Mouse (Mus musculus) adrenal gland, postnatal 10 days (tissue): Measurements from ENCODE around the gene Rnf111. TPM values are rescaled to one million over a fixed set of nuclear protein-coding genes. Genes with fewer than 3 reads are reported as not detected.

Experiments
- DNase-seq: peaks from one replicate; pipeline ENCODE4 v3.0.0; 2021; ENCODE audit warnings: mixed read lengths
- microRNA-seq: library from miRNA; unstranded; fragments of <30 nt; microRNA quantifications from one replicate; pipeline ENCODE4 v1.2.0, GENCODE M21; 2021
- total RNA-seq, 2 experiments: library from RNA; stranded (reverse); gene quantifications; 2 replicates each; pipeline ENCODE4 v1.2.3; 2021

Rnf111 gene
- total RNA-seq, 2 experiments from 2014 or later = 31.4 to 36.9 TPM

DNA sequence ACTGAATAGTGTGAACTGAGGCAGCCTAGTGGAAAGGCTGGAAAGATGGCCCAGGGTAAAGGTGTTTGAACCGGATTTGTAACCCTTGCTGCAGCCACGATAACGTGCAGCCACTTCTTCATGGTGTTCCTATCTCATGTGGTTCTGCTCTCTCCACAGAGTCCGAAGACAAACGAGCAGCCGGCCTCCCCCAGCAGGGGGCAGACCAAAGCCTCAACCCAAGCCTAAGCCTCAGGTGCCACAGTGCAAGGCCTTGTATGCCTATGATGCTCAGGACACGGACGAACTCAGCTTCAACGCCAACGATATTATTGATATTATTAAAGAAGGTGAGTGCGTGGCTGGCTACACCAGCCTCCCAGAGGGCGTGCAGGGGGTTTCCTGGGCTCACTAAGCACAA lies 107.9 kb downstream of the Rnf111 start:
- no peak for DNase-seq

DNA sequence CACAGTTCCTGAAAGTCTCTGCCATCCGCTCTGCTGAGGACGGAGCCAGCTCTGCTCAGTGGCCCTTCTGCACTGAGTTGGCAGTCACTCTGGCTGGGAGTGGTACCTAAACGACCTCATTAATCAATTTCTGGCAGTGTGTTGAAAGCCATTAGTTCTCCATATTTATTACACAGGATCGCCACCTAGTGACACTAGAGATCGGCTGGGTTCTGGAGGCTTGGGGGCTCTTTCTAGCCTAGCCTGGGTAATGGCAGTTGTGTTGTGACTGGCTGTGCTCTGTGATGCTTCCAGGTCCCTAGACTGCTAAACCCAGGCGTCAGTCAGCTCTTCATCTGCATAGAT lies 111.0 kb downstream of the Rnf111 start:
- peak; percentile 67 for DNase-seq

DNA sequence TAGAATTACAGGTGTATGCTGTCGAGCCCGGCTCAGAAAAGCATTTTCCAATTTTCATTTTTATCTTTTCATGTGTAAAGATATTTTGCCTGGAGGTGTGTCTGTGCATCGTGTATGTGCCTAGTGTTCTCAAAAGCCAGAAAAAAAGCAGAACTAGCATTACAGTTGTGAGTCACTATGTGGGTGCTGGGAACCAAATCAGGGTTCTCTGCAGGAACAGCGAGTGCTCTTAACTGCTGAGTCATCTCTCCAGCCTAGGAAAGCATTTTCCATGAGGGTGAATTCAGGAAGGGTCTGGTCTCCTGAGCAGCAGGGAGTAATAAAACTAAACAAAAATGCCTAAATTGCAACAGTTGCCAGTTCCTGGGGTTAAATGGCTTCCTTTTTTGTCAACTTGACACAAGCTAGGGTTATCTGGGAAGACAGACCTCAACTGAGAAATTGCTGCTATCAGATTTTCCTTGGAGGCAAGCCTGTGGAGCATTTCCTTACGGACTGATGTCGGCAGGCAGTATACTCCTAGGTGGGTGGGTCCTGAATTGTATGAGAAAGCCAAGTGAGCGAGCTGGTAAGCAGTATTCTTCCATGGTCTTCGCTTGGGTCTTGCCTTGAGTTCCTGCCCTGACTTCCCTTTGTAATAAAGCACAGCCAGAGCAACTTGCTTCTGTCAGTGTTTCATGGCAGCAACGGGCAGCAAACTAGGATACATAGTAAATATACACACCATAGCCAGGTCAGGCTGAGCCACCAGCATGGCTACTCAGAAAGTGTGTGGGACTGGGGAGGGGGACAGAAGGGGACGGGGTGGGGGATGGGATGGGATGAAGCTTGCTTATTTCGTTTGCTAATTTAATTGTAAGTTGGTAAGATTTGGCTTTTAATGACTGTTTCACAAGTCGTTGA lies 111.6 kb downstream of the Rnf111 start:
- no peak for DNase-seq

DNA sequence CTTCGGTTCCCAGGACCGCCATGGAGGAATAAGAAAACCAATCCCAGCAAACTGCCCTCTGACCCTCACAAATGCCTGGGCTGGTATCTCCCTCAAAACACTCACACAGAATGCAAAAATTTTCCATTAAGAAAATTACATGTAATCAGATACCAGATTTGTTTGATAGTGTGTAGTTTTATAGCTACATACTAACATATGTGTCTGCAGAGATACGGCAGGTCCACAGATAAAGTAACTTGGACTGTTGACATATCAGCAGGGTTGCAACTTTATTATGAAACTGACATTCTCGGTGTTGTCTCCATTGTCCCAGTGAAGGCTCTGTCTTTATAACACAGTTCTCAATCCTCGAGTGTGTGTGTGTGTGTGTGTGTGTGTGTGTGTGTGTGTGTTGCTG lies 112.5 kb downstream of the Rnf111 start:
- DNase-seq = no peak

DNA sequence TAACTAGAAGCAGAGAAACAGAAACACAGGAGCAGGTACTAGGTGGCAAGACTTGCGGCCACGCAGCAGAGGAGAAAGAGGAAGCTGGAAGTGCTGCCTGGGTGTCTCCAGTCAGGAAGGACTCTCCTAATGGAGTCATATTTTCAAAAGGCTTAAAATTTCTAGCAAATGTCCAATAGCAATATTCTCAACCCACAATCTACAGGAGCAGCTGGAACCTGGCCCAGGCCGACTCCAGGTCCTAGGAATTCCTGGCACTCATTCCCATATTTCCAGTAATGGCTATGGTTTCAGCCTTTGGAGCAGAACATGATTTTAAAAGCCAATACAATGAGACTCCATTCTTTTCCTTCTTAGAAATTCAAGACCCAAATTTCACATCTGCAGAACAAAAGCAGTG lies 114.0 kb downstream of the Rnf111 start:
- DNase-seq = no peak

DNA sequence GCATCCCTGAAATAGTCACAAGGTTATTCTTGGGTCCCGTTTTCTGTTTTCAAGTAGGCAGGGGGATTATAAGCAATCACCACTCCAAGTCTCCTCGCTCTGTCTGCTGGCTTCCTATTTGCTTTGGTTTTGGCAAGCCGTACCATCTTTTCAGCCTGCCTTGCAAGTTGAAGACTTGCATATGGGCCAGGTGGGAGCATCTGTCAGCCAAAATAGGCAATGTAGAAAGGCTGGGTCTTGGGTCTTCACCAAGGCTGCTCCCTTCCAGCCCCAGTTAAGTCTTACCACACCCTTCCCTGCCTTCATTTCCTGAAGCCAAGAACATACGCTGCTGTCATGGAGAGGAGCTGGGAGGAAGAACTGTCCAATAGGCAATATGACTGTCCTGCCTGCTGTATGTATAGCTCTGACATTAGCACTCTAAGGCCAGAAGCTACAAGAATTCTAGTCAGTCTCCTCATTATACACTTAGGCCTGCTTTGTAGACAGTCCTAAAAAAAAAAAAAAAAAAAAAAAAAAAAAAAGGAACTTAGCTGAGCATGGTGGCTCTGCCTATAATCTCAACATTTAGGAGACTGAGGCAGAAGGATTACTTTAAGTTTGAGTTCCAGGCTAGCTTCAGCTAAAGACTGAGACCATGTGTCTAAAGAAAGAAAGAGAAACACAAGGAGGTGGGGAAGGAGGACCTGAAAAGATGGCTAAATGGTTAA lies 116.0 kb downstream of the Rnf111 start:
- no peak for DNase-seq

DNA sequence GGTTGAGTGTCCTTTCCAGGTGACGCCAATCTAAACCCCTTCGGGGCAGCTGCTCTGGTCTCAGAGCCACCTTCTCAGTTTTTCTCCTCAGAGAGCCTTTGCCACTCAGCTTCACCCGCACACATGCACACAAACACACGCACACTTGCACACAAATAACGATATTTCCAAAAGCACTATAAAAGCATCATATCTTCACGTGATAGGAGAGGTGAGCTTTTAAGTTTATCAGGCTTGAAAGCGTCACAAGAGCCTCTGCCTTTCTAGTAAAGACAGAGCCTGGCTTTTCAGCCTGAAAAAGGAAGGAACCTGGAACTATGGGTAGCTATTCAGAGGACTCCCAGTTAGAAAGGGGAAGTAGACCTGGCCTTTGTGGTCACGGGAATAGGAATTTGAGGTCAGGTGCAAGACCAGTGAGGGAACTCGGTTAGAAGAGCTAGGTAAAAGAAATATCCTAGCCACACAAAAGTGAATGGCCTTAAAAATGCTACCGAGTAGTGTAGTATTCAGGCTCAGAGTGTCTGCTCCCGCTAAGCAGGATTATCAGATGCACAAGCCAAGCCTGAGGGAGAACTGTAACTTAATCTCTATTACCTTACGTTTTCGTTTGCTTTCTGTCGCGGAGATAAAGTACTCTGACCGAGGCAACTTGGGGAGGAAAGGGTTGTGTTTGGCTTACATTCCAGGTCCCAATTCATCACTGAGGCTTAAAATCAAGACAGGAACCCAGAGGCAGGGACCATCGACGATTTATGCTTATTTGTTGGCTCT lies 118.4 kb downstream of the Rnf111 start:
- no peak for DNase-seq

DNA sequence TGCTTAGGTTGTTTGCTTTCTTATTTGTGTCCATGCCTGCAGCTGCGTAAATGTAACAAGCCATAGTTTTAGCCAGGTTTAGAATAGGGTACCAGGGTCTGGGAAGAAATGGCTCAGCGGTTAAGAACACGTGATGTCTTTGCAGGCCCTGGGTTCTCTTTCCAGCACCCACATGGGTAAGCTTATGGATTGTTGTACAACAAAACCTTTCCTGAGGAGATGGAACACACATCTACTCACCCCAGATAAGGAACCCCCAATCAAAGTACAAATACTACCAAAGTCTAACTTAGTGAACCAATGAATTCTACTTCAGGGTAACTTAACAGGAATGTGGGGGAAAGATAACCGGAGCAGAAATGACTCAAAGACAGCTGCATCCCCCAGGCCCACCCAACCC lies 119.0 kb downstream of the Rnf111 start:
- no peak for DNase-seq

DNA sequence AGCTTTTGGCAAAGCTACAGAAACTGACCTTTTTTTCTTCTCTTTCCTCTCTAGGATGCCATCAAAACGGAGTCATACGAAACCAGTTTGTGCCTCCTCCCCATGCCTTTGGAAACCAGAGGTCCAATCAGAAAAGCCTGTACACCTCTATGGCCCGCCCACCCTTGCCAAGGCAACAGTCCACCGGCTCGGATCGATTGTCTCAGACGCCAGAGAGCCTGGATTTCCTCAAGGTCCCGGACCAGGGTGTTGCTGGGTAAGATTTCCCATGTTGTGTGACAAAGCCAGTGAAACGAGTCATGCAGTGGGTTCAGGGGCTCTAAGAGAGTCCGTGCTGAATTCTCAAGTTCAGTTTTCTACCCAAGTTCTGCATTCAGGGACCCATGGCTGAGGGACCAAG lies 119.8 kb downstream of the Rnf111 start:
- DNase-seq = no peak

DNA sequence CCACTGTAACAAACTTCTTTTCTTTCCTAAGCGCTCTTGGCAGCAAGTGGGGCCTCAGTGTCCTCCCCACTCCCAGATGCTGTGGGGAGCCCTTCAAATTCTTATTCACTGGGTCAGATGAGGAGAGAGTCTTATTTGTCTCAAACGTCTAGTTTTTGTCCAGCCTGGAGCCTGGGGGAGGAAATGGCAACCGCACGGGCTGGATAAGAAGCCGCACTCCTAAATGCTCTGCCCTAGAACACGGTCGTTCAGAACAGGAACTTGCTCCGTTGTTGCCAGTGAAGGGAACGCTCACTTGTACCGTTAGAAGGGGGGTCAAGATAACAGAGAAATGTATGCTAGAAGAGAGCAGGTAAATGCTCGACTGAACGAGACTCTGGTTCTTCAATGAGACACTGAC lies 121.4 kb downstream of the Rnf111 start:
- DNase-seq = no peak

DNA sequence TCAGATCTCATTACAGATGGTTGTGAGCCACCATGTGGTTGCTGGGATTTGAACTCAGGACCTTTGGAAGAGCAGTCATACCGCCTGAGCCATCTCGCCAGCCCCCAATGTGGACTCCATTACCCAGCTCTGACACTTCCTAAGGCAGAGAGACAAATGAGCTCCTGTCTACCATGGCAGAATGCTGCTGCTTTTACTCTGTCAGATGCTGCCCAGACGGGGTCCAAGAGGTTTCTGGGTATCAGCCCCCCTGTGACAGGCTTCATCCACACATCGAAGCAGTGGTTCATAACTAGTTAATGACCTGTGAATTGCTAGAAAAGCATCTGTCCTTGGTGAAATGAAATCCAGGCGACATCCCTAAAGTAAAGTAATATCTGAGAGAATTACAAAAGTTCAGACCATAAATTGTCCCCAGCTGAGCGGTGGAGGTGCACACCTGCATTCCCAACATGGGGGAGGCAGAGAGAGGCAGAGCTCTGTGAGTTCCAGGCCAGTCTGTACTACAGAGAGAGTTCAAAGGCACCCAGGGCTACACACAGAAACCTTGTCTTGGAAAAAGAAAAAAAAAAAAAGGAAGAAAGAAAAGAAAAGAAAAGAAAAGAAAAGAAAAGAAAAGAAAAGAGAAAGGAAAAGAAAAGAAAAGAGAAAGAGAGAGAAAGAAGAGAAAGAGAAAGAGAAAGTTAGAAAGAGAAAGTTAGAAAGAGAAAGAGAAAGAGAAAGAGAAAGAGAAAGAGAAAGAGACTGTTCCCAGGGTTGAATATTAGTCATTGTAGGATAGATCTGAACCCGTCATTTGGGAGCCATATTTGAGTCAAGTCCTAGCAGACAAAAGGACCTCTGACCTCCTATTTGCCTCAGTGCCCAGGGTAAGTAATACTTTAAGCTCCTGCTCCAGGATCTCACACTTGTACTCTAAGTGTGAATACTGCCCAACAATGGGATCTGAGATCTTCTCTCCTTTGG lies 123.7 kb downstream of the Rnf111 start:
- DNase-seq = no peak

Small RNA genes within 50 kb of the gene (microRNA-seq; reads per million reads assigned to microRNA genes)
- gene Mir5626 = not detected

Other genes starting within 250 kb of the Rnf111 start
- gene Ccnb2, start 82.2 kb downstream of the Rnf111 start, total RNA-seq = 10 to 100 TPM; 23.9 to 26.1 TPM
- gene Sltm, start 39.0 kb upstream of the Rnf111 start, total RNA-seq = 10 to 100 TPM; 27.4 to 36.0 TPM
- gene Gm10642, start 152.5 kb upstream of the Rnf111 start, total RNA-seq = 1 to 10 TPM in 1 of 2 experiments, under 1 TPM in 1; 0.60 to 1.1 TPM
- gene Mindy2, start 153.4 kb upstream of the Rnf111 start, total RNA-seq = 10 to 100 TPM; 17.5 to 21.2 TPM
- gene Adam10, start 175.3 kb upstream of the Rnf111 start, total RNA-seq = 10 to 100 TPM; 54.1 to 59.2 TPM